Mouse (Mus musculus) small intestine, adult 2 months (tissue): ENCODE results near the gene Scpep1. TPM values are rescaled to one million over a fixed set of nuclear protein-coding genes. Genes with fewer than 3 reads are reported as not detected.

Experiments
- H3K27ac ChIP-seq: fragments of 200-500 bp; 2 replicates; pipeline ENCODE4 v1.5.1; 2012; ENCODE audit warnings: low read depth, low read length, control low read depth, inconsistent platforms; ENCODE audit not compliant: insufficient read depth
- H3K27me3 ChIP-seq: fragments of 200-500 bp; 2 replicates; pipeline ENCODE4 v1.6.1; 2012; ENCODE audit warnings: mild to moderate bottlenecking, moderate library complexity, low read length, inconsistent platforms; ENCODE audit not compliant: control insufficient read depth, insufficient read depth
- H3K36me3 ChIP-seq: fragments of 200-500 bp; 2 replicates; pipeline ENCODE4 v1.6.1; 2012; ENCODE audit warnings: mild to moderate bottlenecking, low read length, control low read depth, inconsistent platforms; ENCODE audit not compliant: control insufficient read depth, insufficient read depth
- H3K4me1 ChIP-seq: fragments of 200-500 bp; 2 replicates; pipeline ENCODE4 v1.6.1; 2012; ENCODE audit warnings: low read length, inconsistent platforms, mixed read lengths; ENCODE audit not compliant: control insufficient read depth, insufficient read depth, insufficient read length
- H3K4me3 ChIP-seq: fragments of 200-500 bp; 2 replicates; pipeline ENCODE4 v1.5.1; 2012; ENCODE audit warnings: low read depth, mild to moderate bottlenecking, control low read depth, inconsistent platforms, low read length, moderate library complexity
- CTCF ChIP-seq: fragments of 200-500 bp; IDR thresholded peaks from 2 replicates; pipeline ENCODE4 v1.5.1; 2012; ENCODE audit warnings: low read depth, mild to moderate bottlenecking, control low read depth, inconsistent platforms, low read length, moderate library complexity, mixed read lengths; ENCODE audit not compliant: insufficient replicate concordance, insufficient read length; ENCODE audit errors: extremely low read depth
- POLR2A ChIP-seq: fragments of 200-500 bp; IDR thresholded peaks from 2 replicates; pipeline ENCODE4 v1.6.1; 2012; ENCODE audit warnings: low read depth, mild to moderate bottlenecking, control low read depth, inconsistent platforms, low read length, moderate library complexity
- WGBS: fragments of 180-500 bp; shearing (Covaris S2); methylation state at CpG from one replicate; pipeline ENCODE4 v1.1.7; 2018; 5-methylcytosine and 5-hydroxymethylcytosine counted together
- polyA plus RNA-seq: library from polyadenylated mRNA; depleted of rRNA; stranded (reverse); fragments of >200 nt; gene quantifications from 2 replicates; pipeline ENCODE4 v1.2.3, GENCODE M21; 2012

Scpep1 gene
- polyA plus RNA-seq, 1 experiment = 31.1 TPM

GRCm38 (mm10) chr11:88973776-88974701, 18.8 kb upstream of the Scpep1 start:
- peak overlapping the region; percentile 99 for H3K4me3 ChIP-seq
- H3K4me1 ChIP-seq = no peaks in the 10 kb centered on the region; the same call in 1 of the 2 replicates
- H3K36me3 ChIP-seq = no peaks in the 10 kb centered on the region
- H3K27ac ChIP-seq = 0 out of 2 replicates have a peak overlapping the region, but pooled peaks have one; percentile 32
- no peaks in the 10 kb centered on the region; the same call in 1 of the 2 replicates for H3K27me3 ChIP-seq
- peak; percentile 86 for TF ChIP-seq CTCF
- no peak; the same call in 1 of the 2 replicates for TF ChIP-seq POLR2A
- WGBS = under 1% methylated on average over 61 of the region's 62 CpGs

- Histone ChIP-seq H3K36me3 (no peaks in the 10 kb centered on the region), H3K27me3 (no peaks in the 10 kb centered on the region; the same call in 1 of the 2 replicates), H3K4me1 (no peaks in the 10 kb centered on the region; the same call in 1 of the 2 replicates), H3K4me3 (no peak within 1 kb of the TSS), H3K27ac (no peak within 1 kb of the TSS)
- TF ChIP-seq POLR2A (peak; percentile 26; the same call in 1 of the 2 replicates), CTCF (no peak)
- WGBS = 32% methylated on average over 2 of the region's 2 CpGs
Measured at GRCm38 (mm10) chr11:88970202-88970732, 15.0 kb upstream of the Scpep1 start, which contains the start of gene Coil. Gene Coil, plus strand, starts transcription at chr11:88970252.

- TF ChIP-seq POLR2A (no peak), CTCF (no peak)
- Histone ChIP-seq H3K27me3 (no peaks in the 10 kb centered on the region; the same call in 1 of the 2 replicates), H3K4me1 (no peaks in the 10 kb centered on the region), H3K36me3 (no peaks in the 10 kb centered on the region), H3K4me3 (no peak within 1 kb of the TSS), H3K27ac (no peak within 1 kb of the TSS)
- WGBS = 86% methylated on average over 2 of the region's 3 CpGs
Measured at GRCm38 (mm10) chr11:88966881-88967361, 11.7 kb upstream of the Scpep1 start, which contains the start of gene Elobl. Gene Elobl, minus strand, starts transcription at chr11:88966931.

GRCm38 (mm10) chr11:88958851-88959250, 3.6 kb upstream of the Scpep1 start:
- Histone ChIP-seq H3K27ac (no peak overlapping the region), H3K27me3 (no peaks in the 10 kb centered on the region), H3K4me3 (no peak overlapping the region), H3K4me1 (no peaks in the 10 kb centered on the region), H3K36me3 (no peaks in the 10 kb centered on the region)
- 85% methylated on average over 3 of the region's 3 CpGs for WGBS
- TF ChIP-seq POLR2A (no peak), CTCF (no peak)

- Histone ChIP-seq H3K27me3 (no peaks in the 10 kb centered on the region), H3K4me3 (peak overlapping the region; percentile 63), H3K36me3 (peaks cover 9% of the 10 kb centered on the region), H3K4me1 (peaks cover 5% of the 10 kb centered on the region; the same call in 1 of the 2 replicates), H3K27ac (peak overlapping the region; percentile 30; the same call in 1 of the 2 replicates)
- whole genome bisulfite sequencing = under 1% methylated on average over 4 of the region's 4 CpGs
- TF ChIP-seq POLR2A = no peak
- no peak for TF ChIP-seq CTCF
Measured at GRCm38 (mm10) chr11:88954803-88955202, 462 bp downstream of the Scpep1 start.

- no peak for TF ChIP-seq CTCF
- no peak for TF ChIP-seq POLR2A
- H3K36me3 ChIP-seq = peaks cover 12% of the 10 kb centered on the region
- no peak overlapping the region for H3K4me3 ChIP-seq
- H3K27ac ChIP-seq = no peak overlapping the region
- peaks cover 5% of the 10 kb centered on the region; the same call in 1 of the 2 replicates for H3K4me1 ChIP-seq
- H3K27me3 ChIP-seq = no peaks in the 10 kb centered on the region
- whole genome bisulfite sequencing = 69% methylated on average over 3 of the region's 3 CpGs
Measured at GRCm38 (mm10) chr11:88953582-88953981, 1.7 kb downstream of the Scpep1 start.

- Histone ChIP-seq H3K27me3 (no peaks in the 10 kb centered on the region), H3K4me1 (peaks cover 5% of the 10 kb centered on the region; the same call in 1 of the 2 replicates), H3K27ac (no peak overlapping the region), H3K36me3 (peaks cover 14% of the 10 kb centered on the region), H3K4me3 (no peak overlapping the region)
- TF ChIP-seq POLR2A (no peak), CTCF (no peak)
- WGBS = 89% methylated on average over 5 of the region's 5 CpGs
Measured at GRCm38 (mm10) chr11:88952117-88952516, 3.1 kb downstream of the Scpep1 start.
